33 mouse cellular contexts compared by ENCODE assay signal in genomic region chr10:117598266-117598950, GRCm38 (mm10).
"Had no signal": no experiment of that assay in that cellular context is flagged by ENCODE, and none has a peak within 500 bp of the region (broad histone marks: within the 10 kb centered on the region; RNA-seq: fewer than 3 reads in every experiment).

No protein-coding gene starts in this region.

- H3K27me3 ChIP-seq: heart, embryonic 12.5 days; heart, embryonic 15.5 days; hindbrain, embryonic 12.5 days; hindbrain, embryonic 13.5 days; hindbrain, embryonic 15.5 days; intestine, embryonic 15.5 days; kidney, embryonic 15.5 days had no signal

- H3K9me3 ChIP-seq: heart, embryonic 12.5 days; heart, embryonic 13.5 days; heart, embryonic 15.5 days; hindbrain, embryonic 10.5 days; hindbrain, embryonic 12.5 days; hindbrain, embryonic 13.5 days; hindbrain, embryonic 15.5 days; intestine, embryonic 15.5 days; kidney, embryonic 15.5 days had no signal

- DNase-seq: heart, postnatal 10 days; heart, postnatal 14 days; heart, postnatal 36 days; heart, postnatal 4 days; kidney, adult 11 months; kidney, adult 18-20 months; kidney, adult 2 months; kidney, adult 8-10 months; kidney, adult 9 months; kidney, postnatal 10 days; kidney, postnatal 14 days; kidney, postnatal 25 days; kidney, postnatal 36 days; kidney, postnatal 4 days; layer of hippocampus, adult 9-11 months; layer of hippocampus, postnatal 36 days had no signal

- H3K4me2 ChIP-seq: heart, embryonic 12.5 days; heart, embryonic 13.5 days; heart, embryonic 15.5 days; hindbrain, embryonic 12.5 days; hindbrain, embryonic 13.5 days; hindbrain, embryonic 14.5 days; hindbrain, embryonic 15.5 days; intestine, embryonic 15.5 days; kidney, embryonic 15.5 days had no signal

- ATAC-seq: hindbrain, embryonic 16.5 days; hindbrain, postnatal 0 days; inflammation-experienced regulatory T-cells, adult 6 months; intestine, embryonic 15.5 days; intestine, embryonic 16.5 days had no signal

- H3K4me3 ChIP-seq: heart, embryonic 12.5 days; heart, embryonic 13.5 days; heart, embryonic 15.5 days; hindbrain, embryonic 10.5 days; hindbrain, embryonic 12.5 days; hindbrain, embryonic 13.5 days; hindbrain, embryonic 15.5 days; intestine, embryonic 15.5 days; kidney, embryonic 15.5 days; layer of hippocampus, adult 2 months; left cerebral cortex, adult 2 months had no signal

- H3K4me1 ChIP-seq: hindbrain, embryonic 10.5 days; hindbrain, embryonic 12.5 days; hindbrain, embryonic 13.5 days; hindbrain, embryonic 15.5 days; intestine, embryonic 15.5 days; kidney, embryonic 15.5 days had no signal

- H3K27ac ChIP-seq: heart, embryonic 13.5 days; heart, embryonic 15.5 days; hindbrain, embryonic 10.5 days; hindbrain, embryonic 12.5 days; hindbrain, embryonic 13.5 days; hindbrain, embryonic 14.5 days; hindbrain, embryonic 15.5 days; hindbrain, postnatal 0 days; intestine, embryonic 15.5 days; kidney, embryonic 15.5 days; kidney, postnatal 0 days; layer of hippocampus, adult 2 months; left cerebral cortex, adult 2 months had no signal

- H3K36me3 ChIP-seq: heart, embryonic 12.5 days; heart, embryonic 13.5 days; heart, embryonic 15.5 days; hindbrain, embryonic 10.5 days; hindbrain, embryonic 12.5 days; hindbrain, embryonic 13.5 days; hindbrain, embryonic 15.5 days; intestine, embryonic 15.5 days; kidney, embryonic 15.5 days had no signal

- H3K9ac ChIP-seq: heart, embryonic 12.5 days; heart, embryonic 13.5 days; heart, embryonic 15.5 days; hindbrain, embryonic 12.5 days; hindbrain, embryonic 13.5 days; hindbrain, embryonic 14.5 days; hindbrain, embryonic 15.5 days; intestine, embryonic 15.5 days; kidney, embryonic 15.5 days had no signal
